Mouse (Mus musculus): ENCODE results near the gene Ggt7. TPM values are rescaled to one million over a fixed set of nuclear protein-coding genes. Genes with fewer than 3 reads are reported as not detected.

The Ggt7 gene
- total RNA-seq, 2 experiments from 2014 or later: 109 to 111 TPM

Other genes starting within 250 kb of the Ggt7 start
- gene Map1lc3a, start 241.9 kb downstream of the Ggt7 start, total RNA-seq (2021): 100 to 1,000 TPM; 479 to 493 TPM
- 10 to 100 TPM; 31.1 to 32.2 TPM for gene Pigu, start 160.8 kb downstream of the Ggt7 start, total RNA-seq (2021)
- gene Trp53inp2, start 137.2 kb downstream of the Ggt7 start, total RNA-seq (2021): 100 to 1,000 TPM; 194 to 199 TPM
- gene Ncoa6, start 44.3 kb downstream of the Ggt7 start, total RNA-seq (2021): 10 to 100 TPM; 65.3 to 66.4 TPM
- 10 to 100 TPM; 41.0 to 42.9 TPM for gene Acss2, start 289 bp downstream of the Ggt7 start, total RNA-seq (2021)
- 10 to 100 TPM; 13.5 to 16.4 TPM for gene Gss, start 74.6 kb upstream of the Ggt7 start, total RNA-seq (2021)
- 1 to 10 TPM; 3.4 to 3.9 TPM for gene Myh7b, start 93.0 kb upstream of the Ggt7 start, total RNA-seq (2021)
- 100 to 1,000 TPM; 135 TPM for gene Trpc4ap, start 174.1 kb upstream of the Ggt7 start, total RNA-seq (2021)
- 10 to 100 TPM; 19.2 to 19.8 TPM for gene Edem2, start 211.2 kb upstream of the Ggt7 start, total RNA-seq (2021)
- not detected for gene Gm17581, start 217.6 kb upstream of the Ggt7 start, total RNA-seq (2021)
- 1 to 10 TPM; 2.3 to 3.0 TPM for gene Procr, start 232.9 kb upstream of the Ggt7 start, total RNA-seq (2021)

Data from left cerebral cortex, postnatal 10 days (tissue).